Mouse (Mus musculus) adrenal gland, adult 2 months (tissue): Measurements from ENCODE around the gene Bcl6b. TPM values are rescaled to one million over a fixed set of nuclear protein-coding genes. Genes with fewer than 3 reads are reported as not detected.

Experiments used
- DNase-seq: peaks from one replicate; pipeline ENCODE4 v3.0.0; 2021
- polyA plus RNA-seq: library from polyadenylated mRNA; depleted of rRNA; stranded (reverse); fragments of >200 nt; gene quantifications from 2 replicates; pipeline ENCODE4 v1.2.3, GENCODE M21; 2012
- total RNA-seq, 2 experiments: library from RNA; stranded (reverse); gene quantifications; 2 replicates each; pipeline ENCODE4 v1.2.3; 2021

Bcl6b gene
- total and polyA plus RNA-seq, 3 experiments, result 8.6 to 25.3 (median 11.3) TPM

DNA sequence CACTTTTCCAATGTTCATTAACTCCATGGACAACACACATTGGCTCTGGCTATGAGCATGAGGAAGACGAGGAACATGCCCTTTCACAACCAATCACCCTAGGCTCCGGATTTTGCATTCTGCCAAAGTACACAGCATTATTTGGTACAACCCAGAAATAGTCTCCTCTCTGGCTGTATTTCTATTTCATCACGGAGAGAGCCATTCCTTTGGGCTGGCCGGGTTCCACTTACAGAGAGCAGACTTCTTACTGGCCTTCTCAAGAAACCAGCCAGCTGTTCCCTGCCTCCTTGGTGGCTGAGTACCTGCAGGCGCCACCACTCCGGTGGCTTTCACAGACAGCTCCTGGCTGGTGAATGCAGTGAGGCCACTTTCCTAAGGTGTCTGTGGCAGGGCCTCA is 17.2 kb downstream of the Bcl6b start, which contains the start of gene Slc16a11:
TSS of gene Slc16a11 (plus strand) at position 330 of the 400 bp plus-strand sequence.
- DNase-seq, result no peak

DNA sequence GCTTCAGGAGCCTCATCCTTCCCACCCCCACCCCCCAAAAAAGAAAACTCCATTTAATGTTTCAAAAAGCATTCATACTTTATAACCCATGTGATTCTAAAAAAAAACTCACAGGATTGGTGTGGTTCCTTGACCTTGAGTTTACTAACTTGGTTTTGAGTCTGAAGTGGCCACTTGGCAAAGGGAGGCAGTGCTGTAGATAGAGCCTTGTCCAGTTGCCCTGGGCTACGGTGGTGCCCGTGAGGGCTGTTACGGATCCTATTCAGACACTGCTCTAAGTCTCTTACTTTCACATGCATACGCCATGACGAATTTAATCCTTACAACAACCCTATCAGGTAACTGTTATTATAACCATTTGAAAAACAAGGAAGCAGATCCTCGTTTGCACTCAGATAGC is 17.6 kb downstream of the Bcl6b start:
- DNase-seq, result no peak

DNA sequence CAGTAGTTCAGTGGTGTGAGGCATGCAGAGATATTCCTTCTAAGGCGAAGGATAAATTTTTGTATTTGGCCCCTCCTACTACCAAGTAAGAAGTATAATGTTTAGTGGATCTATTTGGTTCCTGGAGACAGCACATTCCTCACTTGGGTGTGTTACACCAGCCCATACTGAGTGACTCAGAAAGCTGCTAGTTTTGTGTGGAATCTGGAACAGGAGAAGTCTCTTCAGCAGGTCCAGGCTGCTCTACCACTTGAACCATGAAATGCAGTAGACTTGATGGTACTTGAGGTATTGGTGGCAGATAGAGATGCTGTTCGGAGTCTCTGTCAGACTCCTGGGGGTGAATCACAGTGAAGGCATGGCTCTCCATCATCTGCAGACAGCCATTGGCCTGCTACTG is 18.9 kb downstream of the Bcl6b start:
- no peak for DNase-seq

DNA sequence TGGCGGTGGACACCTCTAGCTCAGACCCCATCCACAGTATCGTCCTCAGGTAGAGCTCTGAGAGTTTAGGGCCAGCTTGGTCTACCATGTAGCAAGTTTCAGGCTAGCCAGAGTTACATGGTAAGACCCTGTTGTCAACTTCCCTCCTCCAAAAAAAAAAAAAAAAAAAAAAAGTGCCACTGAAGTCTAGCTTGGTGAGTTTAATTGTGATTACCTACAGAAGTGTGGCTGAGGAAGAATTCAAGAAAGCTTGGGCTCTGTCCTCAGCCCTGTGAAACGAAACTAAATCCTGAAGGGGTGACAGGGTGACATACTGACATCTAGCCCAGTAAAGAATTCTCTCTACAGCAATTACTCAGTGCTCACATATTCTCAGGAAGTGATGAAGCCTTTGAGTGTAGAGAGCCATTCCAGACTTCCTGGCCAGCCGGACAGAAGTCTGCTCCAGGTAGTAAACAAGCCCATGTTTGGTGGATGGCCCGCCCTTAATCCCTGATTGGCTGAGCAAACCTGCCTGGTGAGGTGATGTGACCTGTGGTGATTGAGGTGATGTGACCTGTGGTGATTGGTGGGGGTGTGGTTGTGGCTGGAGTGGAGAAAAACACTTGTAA is 20.7 kb downstream of the Bcl6b start:
- DNase-seq, result no peak

DNA sequence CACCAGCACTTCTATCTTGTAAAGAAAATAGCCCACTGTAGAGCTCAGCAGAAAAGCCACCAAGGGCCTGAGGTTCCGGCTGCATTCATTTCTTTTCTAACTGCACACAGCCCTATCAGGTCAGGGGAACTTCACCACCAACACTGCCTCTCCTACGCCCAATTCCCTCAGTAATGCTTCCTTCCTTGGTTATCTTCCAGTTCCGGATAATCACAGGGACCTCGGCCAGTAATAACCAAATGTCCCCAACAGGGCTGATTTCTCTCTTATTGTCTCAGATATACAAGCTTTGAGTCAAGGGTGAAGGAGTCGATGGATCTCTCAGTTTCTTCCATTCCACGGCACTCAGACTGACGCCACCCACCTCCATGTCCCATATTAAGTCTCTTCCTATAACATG is 22.3 kb downstream of the Bcl6b start:
- no peak for DNase-seq

DNA sequence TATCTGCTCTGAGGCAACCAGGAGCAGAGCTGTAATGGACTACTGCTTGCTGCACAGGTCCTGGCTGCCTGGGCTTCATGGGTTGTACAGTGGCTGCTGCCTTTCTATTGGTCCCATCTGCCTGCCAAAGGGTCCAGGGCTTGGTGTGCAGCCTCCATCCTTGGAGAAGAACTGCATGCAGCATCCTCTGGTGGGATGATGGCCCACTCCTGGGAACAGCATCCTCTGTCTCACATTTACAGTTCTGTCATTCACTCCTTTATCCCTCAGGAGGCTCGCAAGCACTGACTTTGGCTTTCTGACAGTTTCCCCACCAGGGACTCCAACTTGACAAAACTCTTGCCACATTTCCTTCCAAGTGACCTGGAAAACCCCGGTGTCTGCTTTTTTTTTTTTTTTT is 22.8 kb downstream of the Bcl6b start:
- no peak for DNase-seq

DNA sequence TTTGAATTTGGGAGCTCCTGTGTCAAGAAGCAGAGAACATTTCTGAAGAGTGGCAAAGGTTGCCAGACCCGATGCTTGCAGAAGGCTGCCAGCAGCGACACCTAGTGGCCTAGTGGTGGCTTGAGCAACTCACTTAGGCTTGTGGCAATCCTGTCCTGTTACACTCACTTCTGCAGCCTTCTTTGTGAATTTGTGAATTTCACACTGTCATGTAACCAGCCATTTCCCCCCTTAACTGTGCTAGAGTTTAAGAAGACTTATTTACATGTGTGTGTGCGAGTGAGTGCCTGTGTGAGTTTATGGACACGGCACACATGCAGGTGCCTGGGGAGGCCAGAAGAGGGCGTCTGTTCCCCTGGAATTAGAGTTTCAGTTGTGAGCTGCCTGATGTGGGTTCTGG is 27.9 kb downstream of the Bcl6b start:
- DNase-seq, result peak; percentile 84

DNA sequence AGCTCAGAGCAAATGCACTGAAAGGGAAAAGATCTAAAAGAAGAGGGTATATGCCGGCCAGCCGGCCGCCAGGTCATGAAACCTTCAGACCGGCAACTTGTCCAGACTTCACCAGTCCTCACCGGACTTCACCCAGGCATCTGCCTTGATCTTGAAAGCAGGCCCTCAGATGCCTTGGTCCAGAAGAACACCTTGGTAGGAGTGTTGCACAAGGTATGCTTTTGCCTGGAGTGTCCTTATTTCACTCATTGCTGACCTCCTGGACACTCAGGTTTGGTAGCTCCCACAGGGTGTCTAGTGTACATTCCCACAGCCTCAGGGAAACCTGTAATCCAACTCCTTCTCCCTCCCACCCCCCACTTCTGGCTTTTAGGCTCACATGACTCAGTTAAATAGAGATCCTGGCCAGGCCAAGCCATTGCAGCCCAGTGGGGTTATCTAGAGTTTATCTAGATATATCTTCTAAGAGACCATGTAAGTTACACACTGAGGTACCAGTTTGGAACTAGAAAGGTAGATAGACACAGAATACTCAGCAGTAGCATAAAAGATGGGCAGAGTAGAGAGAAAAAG is 29.5 kb downstream of the Bcl6b start:
- DNase-seq, result no peak

DNA sequence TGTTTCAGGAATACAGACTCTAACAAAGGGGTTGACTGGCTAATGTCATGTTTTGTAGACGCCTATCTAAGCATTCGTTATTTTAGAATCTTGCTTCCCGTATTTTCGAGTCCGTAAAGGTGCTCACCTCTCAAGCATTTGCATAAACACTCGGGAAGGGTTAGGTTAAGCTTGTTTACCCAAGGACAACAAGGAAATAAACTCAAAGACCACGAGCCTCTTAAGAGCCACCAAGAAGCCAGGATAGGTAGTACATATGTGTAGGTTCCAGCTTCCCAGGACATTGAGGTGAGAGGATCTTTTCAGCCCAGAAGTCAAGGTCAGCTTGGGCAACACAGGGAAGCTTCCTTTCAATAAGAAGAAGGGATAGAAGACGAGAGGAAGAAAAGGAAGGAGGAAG is 30.5 kb downstream of the Bcl6b start:
- no peak for DNase-seq

DNA sequence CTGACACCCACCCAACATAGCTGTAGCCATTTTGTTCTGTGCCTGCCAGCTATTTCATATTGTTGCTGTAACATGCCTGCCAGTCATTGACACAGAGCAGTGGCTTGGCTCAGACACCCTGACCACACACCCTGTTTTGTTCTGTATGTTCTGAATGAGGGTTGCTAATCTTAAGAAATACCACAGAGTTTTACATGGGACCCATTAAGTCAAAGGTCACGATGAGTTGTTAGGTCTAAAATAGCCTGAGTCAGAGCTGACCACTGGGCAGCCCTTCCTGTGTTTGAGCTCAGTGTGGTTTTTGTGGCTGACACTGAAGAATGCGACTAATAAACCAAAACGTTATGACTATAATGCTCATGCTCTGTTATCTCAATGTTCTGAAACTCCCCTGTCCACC is 31.3 kb downstream of the Bcl6b start:
- DNase-seq, result peak; percentile 37

DNA sequence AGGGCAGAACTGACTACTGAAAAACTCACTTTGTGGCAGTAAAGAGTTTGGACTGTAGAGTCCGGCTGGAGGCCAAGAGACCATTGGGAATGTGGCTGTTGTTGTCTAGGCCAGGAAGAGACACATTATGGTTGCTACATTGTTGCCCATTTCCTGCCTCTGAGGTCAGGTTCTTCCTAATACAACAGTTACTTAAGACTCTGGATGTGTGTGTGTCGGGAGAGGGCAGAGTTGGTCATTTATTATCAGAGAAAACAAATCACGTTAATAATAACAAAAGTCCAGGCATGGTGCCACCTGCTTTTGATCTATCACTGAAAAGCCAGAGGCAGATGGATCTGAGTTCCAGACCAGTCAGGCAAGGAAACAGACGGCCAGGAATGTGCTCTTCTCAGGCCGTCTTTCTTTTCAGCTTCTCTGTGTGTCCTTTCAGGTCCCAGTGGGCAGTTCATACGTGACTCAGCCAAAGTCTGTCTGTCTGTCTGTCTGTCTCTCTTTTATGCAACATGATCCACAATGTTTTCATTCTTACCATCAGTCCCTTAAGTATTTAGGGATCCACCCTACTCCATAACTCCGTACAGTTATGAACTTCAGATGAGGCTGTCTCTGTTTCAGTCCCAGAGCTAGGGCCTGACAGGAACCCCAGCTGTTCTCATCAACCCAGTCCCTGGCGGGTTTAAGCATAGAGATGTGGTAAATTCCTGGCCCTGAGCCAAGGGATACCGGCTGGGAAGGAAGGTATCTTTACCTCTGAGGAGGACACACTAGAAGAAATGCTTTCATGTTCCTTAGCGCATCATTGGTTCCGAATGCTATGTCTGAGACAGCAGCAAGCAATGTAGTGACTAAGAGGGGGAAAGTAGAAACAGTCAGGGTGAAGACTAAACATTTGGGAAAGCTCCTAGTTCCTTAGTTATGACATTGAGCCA is 36.0 kb downstream of the Bcl6b start:
- no peak for DNase-seq

DNA sequence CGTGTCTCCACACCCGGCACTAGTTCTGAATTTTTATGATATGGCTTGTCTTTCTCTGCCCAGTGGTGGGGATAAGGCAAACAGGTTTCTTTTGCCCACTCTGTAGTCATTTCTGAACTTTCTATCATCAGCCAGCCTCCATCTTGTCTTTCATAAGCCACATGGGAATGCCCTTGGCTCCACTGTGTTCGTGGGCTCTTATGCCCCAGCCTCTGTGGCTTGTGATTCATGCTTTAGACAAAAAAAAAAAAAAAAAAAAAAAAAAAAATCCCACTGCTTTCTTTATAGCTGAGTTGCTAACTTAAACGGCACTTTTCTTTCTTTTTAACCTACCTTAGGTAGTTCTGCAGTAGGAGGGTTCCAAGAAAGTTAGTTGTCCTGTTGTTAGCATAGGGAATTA is 37.4 kb downstream of the Bcl6b start:
- DNase-seq, result no peak

DNA sequence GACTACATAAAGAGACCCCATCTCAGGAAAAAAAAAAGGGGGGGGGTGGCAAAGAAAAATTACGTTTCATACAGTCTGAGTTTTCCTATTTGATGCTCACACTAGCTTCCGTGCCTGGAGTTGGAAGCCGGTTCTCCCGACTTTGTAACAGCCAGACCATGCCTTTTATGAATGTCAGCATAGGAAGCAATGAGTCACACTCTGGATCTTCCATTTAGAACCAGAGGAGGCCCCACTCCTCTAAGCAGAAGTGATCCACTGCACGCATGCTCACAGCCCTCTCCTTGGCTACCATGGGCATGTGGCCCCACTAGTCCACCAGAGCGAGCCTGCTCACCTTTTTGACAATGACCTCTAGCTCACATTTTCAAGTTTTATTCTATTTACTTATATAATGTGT is 38.4 kb downstream of the Bcl6b start:
- no peak for DNase-seq

DNA sequence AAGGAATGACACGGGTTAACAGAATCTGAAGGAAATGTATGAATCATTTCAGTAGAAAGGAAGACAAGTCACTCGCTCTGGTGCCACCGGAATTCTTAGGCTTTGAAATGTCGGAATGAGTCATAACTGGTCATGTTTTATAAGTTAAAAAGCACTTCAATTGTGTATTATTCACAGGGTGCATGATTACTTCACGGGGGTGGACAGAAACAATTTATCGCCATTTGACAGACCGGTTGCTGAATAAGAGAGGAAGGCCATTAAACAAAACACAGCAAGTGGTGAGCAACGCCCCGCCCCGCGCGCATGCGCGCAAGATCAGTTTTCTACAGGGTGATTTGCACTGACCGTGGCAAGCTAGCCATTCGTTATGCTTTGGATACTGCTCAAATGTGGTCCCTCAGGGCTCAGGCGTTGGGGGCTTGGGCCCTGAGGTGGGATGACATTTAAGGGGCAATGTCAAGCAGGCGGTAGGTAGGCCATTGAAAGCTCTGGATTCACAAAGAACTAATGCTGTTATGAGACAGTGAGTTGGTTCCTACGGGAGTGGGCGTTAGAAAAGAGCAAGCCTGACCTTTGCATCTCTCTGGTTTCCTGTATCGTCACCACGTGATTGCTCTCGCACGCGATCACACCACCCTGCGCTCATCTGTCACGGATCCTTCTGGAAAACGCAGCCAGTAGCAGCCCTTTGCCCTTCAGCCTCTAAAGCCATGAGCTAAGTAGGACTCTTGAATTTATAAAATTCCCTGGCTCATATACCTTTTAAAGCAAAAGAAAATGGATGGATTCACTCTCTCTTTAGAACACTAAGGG is 40.1 kb downstream of the Bcl6b start:
- DNase-seq, result peak; percentile 84

DNA sequence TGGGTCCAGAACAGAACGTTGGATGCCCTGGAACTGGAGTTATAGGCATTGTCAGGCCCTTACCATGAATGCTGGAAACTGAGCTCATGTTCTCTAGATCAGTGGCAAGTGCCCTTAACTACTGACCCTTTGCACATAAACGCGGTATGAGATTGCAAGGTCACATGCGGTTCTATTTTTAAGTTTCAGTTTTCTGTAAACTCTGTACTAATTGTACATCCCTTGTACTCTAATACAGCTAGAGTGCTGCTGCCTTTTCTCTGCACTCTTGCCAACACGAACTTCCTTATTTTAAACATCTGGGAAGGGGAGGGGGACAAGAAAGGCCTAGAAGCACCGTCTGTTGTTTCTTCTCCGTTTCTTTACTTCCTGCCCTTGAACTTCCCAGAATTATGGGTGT is 44.5 kb downstream of the Bcl6b start:
- no peak for DNase-seq

DNA sequence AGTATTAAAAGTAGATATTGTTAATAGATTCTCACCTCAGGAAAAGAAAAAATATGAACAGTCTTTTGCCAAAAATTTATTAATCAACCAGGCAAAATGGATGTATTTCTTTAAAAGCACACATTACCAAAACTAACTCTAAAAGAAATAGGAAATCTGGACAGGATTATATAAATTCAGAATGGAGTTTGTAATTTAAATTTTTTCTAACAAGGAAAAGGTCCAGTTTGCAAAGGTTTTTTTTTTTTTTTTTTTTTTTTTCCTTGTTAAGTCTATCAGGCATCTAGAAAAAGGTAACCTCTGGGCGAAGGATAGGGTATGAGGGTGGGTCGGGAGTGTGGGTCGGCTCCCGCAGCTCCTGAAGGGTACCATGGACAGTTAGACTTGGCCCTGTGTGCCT is 49.1 kb downstream of the Bcl6b start:
- DNase-seq, result no peak

DNA sequence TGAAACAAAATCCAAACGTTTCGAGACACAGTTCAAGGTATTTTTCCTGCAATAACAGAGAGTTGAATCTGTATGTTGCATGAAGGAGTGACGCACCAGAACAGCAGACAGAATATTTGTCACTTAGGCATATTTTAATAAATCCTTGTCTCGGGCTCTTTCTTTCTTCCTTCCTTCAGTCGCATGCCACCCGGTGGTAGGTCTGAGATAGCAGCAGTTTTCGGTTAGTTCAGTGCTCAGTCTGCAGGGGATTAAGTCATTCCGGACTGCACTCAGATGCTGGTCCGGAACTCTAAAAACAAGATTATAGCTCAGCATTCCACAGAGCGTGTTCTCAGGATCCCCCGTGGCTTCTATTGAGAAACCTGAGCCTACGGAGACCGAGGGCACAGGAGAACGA is 50.2 kb downstream of the Bcl6b start:
- peak; percentile 28 for DNase-seq

DNA sequence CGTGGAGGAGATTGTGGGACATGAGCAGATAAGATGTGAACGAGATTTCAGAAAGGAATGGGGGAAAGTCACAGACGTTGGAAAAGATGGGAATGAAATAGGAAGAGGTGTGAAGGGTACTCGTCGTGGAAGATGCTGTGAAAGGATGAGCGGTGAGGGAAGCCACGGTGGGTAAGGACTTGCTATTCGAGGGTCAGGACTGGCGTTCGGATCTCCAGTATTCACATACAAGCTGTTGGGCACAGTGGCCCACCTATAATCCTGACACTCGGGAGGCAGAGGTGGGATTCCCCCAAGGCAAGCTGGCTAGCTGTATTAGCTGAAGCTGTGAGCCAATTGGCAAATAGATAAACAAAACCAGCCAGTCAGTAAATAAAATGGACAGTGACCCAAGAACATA is 50.8 kb downstream of the Bcl6b start:
- DNase-seq, result no peak

DNA sequence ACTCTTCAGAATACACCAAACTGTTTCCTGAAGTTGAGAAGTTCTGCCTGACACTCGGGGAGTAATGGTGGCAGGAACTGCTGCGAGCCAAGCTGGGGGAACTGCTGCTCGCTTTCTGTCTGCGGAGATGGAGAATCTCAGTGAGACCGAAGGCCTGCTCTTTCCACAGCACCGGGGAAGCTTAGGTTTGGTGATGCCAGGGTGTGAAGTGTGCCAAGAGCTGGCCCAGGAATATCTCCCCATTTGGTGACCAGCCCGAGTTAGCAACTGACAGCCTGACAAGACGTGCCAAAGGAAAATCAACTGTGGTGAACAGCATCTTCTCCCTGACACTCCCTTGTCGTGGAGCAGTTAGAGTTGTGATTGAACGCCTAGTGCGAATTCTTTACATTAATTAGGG is 51.3 kb downstream of the Bcl6b start:
- no peak for DNase-seq

DNA sequence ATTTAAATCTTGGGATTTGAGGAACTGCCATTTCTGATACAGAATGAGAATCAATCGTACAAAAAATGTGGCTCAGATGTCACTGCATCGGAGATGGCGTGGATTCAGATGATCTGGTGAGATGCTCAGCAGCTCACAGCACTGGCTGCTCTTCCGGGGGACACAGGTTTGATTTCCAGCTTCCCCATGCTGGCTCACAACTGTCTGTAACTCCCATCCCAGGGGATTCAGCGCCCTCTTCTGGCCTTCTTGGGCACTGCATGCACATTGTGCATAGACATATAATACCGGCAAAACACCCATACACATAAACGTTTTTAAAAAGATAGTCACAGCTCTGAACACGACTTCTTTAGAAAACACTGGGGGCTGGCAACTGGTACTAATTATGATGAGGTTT is 52.0 kb downstream of the Bcl6b start:
- DNase-seq, result no peak

DNA sequence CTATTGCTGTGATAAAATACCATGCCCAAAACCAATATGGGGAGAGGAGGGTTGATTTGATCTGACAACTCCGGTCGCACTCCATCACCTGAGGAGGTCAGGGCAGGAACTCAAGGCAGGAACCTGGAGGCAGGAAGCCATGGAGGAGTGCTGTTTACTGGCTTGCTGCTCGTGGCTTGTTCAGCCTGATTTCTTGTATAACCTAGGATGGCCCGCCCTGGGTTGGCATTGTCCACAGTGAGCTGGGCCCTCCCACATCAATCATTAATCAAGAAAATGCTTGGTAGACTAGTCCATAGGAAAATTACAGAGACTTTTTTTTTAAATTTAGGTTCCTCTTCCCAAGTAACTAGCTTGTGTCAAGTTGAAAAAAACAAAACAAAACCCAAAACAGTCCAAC is 55.1 kb downstream of the Bcl6b start:
- no peak for DNase-seq
